Mouse (Mus musculus) heart, embryonic 15.5 days (tissue): Measurements from ENCODE around the gene Nefh. TPM values are rescaled to one million over a fixed set of nuclear protein-coding genes. Genes with fewer than 3 reads are reported as not detected.

Experiments used
- ATAC-seq: fragments of 200-750 bp; cut with Nextera tagmentation; replicated peaks from 2 replicates; pipeline ENCODE4 v1.8.0; 2017; ENCODE audit warnings: low read depth, moderate TSS enrichment; ENCODE audit not compliant: insufficient number of reproducible peaks, insufficient read depth, low FRiP score
- H3K27ac ChIP-seq: fragments of 300-500 bp; sonication (generic); 2 replicates; pipeline ENCODE4 v1.5.1; 2015; ENCODE audit warnings: mild to moderate bottlenecking, inconsistent platforms
- H3K27me3 ChIP-seq: fragments of 300-500 bp; sonication (generic); 2 replicates; pipeline ENCODE4 v1.6.1; 2015; ENCODE audit warnings: inconsistent platforms
- H3K36me3 ChIP-seq: fragments of 300-500 bp; sonication (generic); 2 replicates; pipeline ENCODE4 v1.6.1; 2015; ENCODE audit warnings: mild to moderate bottlenecking, inconsistent platforms
- H3K4me1 ChIP-seq: fragments of 300-500 bp; sonication (generic); replicated peaks from 2 replicates; pipeline ENCODE4 v1.6.1; 2015; ENCODE audit warnings: inconsistent platforms
- H3K4me2 ChIP-seq: fragments of 300-500 bp; sonication (generic); 2 replicates; pipeline ENCODE4 v1.6.1; 2015; ENCODE audit warnings: inconsistent platforms, mild to moderate bottlenecking, moderate library complexity
- H3K4me3 ChIP-seq: fragments of 300-500 bp; sonication (generic); 2 replicates; pipeline ENCODE4 v1.5.1; 2015; ENCODE audit warnings: mild to moderate bottlenecking, inconsistent platforms
- H3K9ac ChIP-seq: fragments of 300-500 bp; sonication (generic); 2 replicates; pipeline ENCODE4 v1.6.1; 2015; ENCODE audit warnings: mild to moderate bottlenecking, inconsistent platforms
- H3K9me3 ChIP-seq: fragments of 300-500 bp; sonication (generic); replicated peaks from 2 replicates; pipeline ENCODE4 v1.6.1; 2016; ENCODE audit warnings: inconsistent platforms
- WGBS: fragments of 180-500 bp; shearing (Covaris S2); methylation state at CpG from one replicate; pipeline ENCODE4 v1.1.7; 2015; ENCODE audit warnings: mixed read lengths; 5-methylcytosine and 5-hydroxymethylcytosine counted together
- polyA plus RNA-seq: library from polyadenylated mRNA; unstranded; fragments of >200 nt; fragmentation: Nextera tagmentation; extraction: Ambion mirVana; gene quantifications from 2 replicates; pipeline ENCODE4 v1.2.1, GENCODE M21; 2015

The Nefh gene
- polyA plus RNA-seq, 1 experiment from 2014 or later, result 0.13 TPM

GRCm38 (mm10) chr11:4975623-4976022 lies 27.8 kb upstream of the Nefh start:
- H3K27ac ChIP-seq, result no peak overlapping the region
- no peak for ATAC-seq
- H3K4me1 ChIP-seq, result no peaks in the 10 kb centered on the region
- 0 out of 2 replicates have a peak overlapping the region, but pooled peaks have one; percentile 20 for H3K4me2 ChIP-seq
- H3K27me3 ChIP-seq, result 0 out of 2 replicates have a peak, but pooled peaks cover 4% of the 10 kb centered on the region
- H3K9me3 ChIP-seq, result no peaks in the 10 kb centered on the region
- no peak overlapping the region for H3K9ac ChIP-seq
- 7% methylated on average over 14 of the region's 14 CpGs for WGBS
- H3K36me3 ChIP-seq, result no peaks in the 10 kb centered on the region
- H3K4me3 ChIP-seq, result no peak overlapping the region

- Histone ChIP-seq H3K4me3 (no peak overlapping the region), H3K36me3 (no peaks in the 10 kb centered on the region), H3K27me3 (0 out of 2 replicates have a peak, but pooled peaks cover 4% of the 10 kb centered on the region), H3K27ac (peak overlapping the region; percentile 41), H3K4me2 (no peak overlapping the region), H3K9me3 (no peaks in the 10 kb centered on the region), H3K9ac (no peak overlapping the region), H3K4me1 (no peaks in the 10 kb centered on the region)
- ATAC-seq, result no peak
- 59% methylated on average over 11 of the region's 11 CpGs for WGBS
These were observed 26.7 kb upstream of the Nefh start for GRCm38 (mm10) chr11:4974376-4975122.

- Histone ChIP-seq H3K9ac (no peak overlapping the region), H3K9me3 (no peaks in the 10 kb centered on the region), H3K36me3 (no peaks in the 10 kb centered on the region), H3K27me3 (0 out of 2 replicates have a peak, but pooled peaks cover 4% of the 10 kb centered on the region), H3K4me3 (no peak overlapping the region), H3K4me1 (0 out of 2 replicates have a peak, but pooled peaks cover 2% of the 10 kb centered on the region), H3K27ac (0 out of 2 replicates have a peak overlapping the region, but pooled peaks have one; percentile 41), H3K4me2 (no peak overlapping the region)
- WGBS, result 78% methylated on average over 2 of the region's 2 CpGs
- no peak for ATAC-seq
These were observed 26.0 kb upstream of the Nefh start for GRCm38 (mm10) chr11:4973871-4974256.

- Histone ChIP-seq H3K9me3 (no peaks in the 10 kb centered on the region), H3K36me3 (no peaks in the 10 kb centered on the region), H3K4me3 (no peak overlapping the region), H3K27ac (no peak overlapping the region), H3K27me3 (0 out of 2 replicates have a peak, but pooled peaks cover 4% of the 10 kb centered on the region), H3K9ac (no peak overlapping the region), H3K4me2 (no peak overlapping the region), H3K4me1 (0 out of 2 replicates have a peak, but pooled peaks cover 3% of the 10 kb centered on the region)
- WGBS, result 55% methylated on average over 13 of the region's 13 CpGs
- peak; percentile 47 for ATAC-seq
These were observed 25.4 kb upstream of the Nefh start for GRCm38 (mm10) chr11:4972967-4973870.

GRCm38 (mm10) chr11:4968376-4968775 lies 20.5 kb upstream of the Nefh start:
- Histone ChIP-seq H3K27ac (no peak overlapping the region), H3K4me1 (peaks cover 10% of the 10 kb centered on the region; the same call in 1 of the 2 replicates), H3K27me3 (no peaks in the 10 kb centered on the region), H3K9ac (no peak overlapping the region), H3K36me3 (no peaks in the 10 kb centered on the region), H3K4me3 (no peak overlapping the region), H3K9me3 (no peaks in the 10 kb centered on the region), H3K4me2 (no peak overlapping the region)
- 65% methylated on average over 10 of the region's 10 CpGs for WGBS
- no peak for ATAC-seq

- Histone ChIP-seq H3K4me3 (no peak overlapping the region), H3K27me3 (no peaks in the 10 kb centered on the region), H3K9ac (no peak overlapping the region), H3K4me1 (peaks cover 10% of the 10 kb centered on the region; the same call in 1 of the 2 replicates), H3K9me3 (no peaks in the 10 kb centered on the region), H3K4me2 (no peak overlapping the region), H3K36me3 (no peaks in the 10 kb centered on the region), H3K27ac (no peak overlapping the region)
- ATAC-seq, result no peak
- 41% methylated on average over 2 of the region's 2 CpGs for WGBS
These were observed 19.7 kb upstream of the Nefh start for GRCm38 (mm10) chr11:4967549-4967948.

- H3K27me3 ChIP-seq, result no peaks in the 10 kb centered on the region
- no peak overlapping the region for H3K4me3 ChIP-seq
- no peaks in the 10 kb centered on the region for H3K36me3 ChIP-seq
- no peak overlapping the region for H3K9ac ChIP-seq
- WGBS, result 81% methylated on average over 5 of the region's 5 CpGs
- ATAC-seq, result no peak
- H3K27ac ChIP-seq, result no peak overlapping the region
- H3K4me2 ChIP-seq, result no peak overlapping the region
- peaks cover 10% of the 10 kb centered on the region; the same call in 1 of the 2 replicates for H3K4me1 ChIP-seq
- H3K9me3 ChIP-seq, result no peaks in the 10 kb centered on the region
These were observed 19.0 kb upstream of the Nefh start for GRCm38 (mm10) chr11:4966888-4967287.

GRCm38 (mm10) chr11:4966325-4966724 lies 18.5 kb upstream of the Nefh start:
- Histone ChIP-seq H3K4me2 (no peak overlapping the region), H3K9me3 (no peaks in the 10 kb centered on the region), H3K27ac (no peak overlapping the region), H3K9ac (no peak overlapping the region), H3K4me1 (peaks cover 10% of the 10 kb centered on the region; the same call in 1 of the 2 replicates), H3K4me3 (no peak overlapping the region), H3K27me3 (no peaks in the 10 kb centered on the region), H3K36me3 (no peaks in the 10 kb centered on the region)
- WGBS, result 78% methylated on average over 2 of the region's 2 CpGs
- no peak for ATAC-seq

- H3K27ac ChIP-seq, result no peak overlapping the region
- no peaks in the 10 kb centered on the region for H3K36me3 ChIP-seq
- H3K4me3 ChIP-seq, result no peak overlapping the region
- no peak for ATAC-seq
- H3K9me3 ChIP-seq, result no peaks in the 10 kb centered on the region
- WGBS, result 42% methylated on average over 6 of the region's 6 CpGs
- no peak overlapping the region for H3K4me2 ChIP-seq
- H3K9ac ChIP-seq, result no peak overlapping the region
- peaks cover 8% of the 10 kb centered on the region; the same call in 1 of the 2 replicates for H3K4me1 ChIP-seq
- H3K27me3 ChIP-seq, result peaks cover 3% of the 10 kb centered on the region; the same call in 1 of the 2 replicates
These were observed 15.4 kb upstream of the Nefh start for GRCm38 (mm10) chr11:4963099-4963808.

- Histone ChIP-seq H3K4me2 (no peak overlapping the region), H3K4me1 (peaks cover 2% of the 10 kb centered on the region; the same call in 1 of the 2 replicates), H3K36me3 (no peaks in the 10 kb centered on the region), H3K9ac (no peak overlapping the region), H3K27ac (no peak overlapping the region), H3K27me3 (peaks cover 72% of the 10 kb centered on the region), H3K9me3 (no peaks in the 10 kb centered on the region), H3K4me3 (no peak overlapping the region)
- no peak for ATAC-seq
- 3% methylated on average over 8 of the region's 8 CpGs for WGBS
These were observed 6.1 kb upstream of the Nefh start for GRCm38 (mm10) chr11:4953918-4954317.

- peaks cover 4% of the 10 kb centered on the region; the same call in 1 of the 2 replicates for H3K4me1 ChIP-seq
- H3K4me3 ChIP-seq, result no peak overlapping the region
- WGBS, result 3% methylated on average over 6 of the region's 6 CpGs
- H3K9ac ChIP-seq, result no peak overlapping the region
- H3K27ac ChIP-seq, result no peak overlapping the region
- H3K36me3 ChIP-seq, result no peaks in the 10 kb centered on the region
- H3K9me3 ChIP-seq, result no peaks in the 10 kb centered on the region
- no peak overlapping the region for H3K4me2 ChIP-seq
- peaks cover 75% of the 10 kb centered on the region for H3K27me3 ChIP-seq
- ATAC-seq, result no peak
These were observed 5.5 kb upstream of the Nefh start for GRCm38 (mm10) chr11:4953401-4953800.
